Mouse (Mus musculus) urinary bladder, adult 18-20 months (tissue): ENCODE results near the gene Nmnat3.
A peak's percentile ranks its signal among the peaks of the same experiment; 100 is the strongest.
"Not testable (repeated sequence)": the region's sequence is repeated elsewhere in the genome, so short reads cannot be mapped to it uniquely, and the experiment has no call there.

ENCODE experiments used
- DNase-seq, 2 experiments: peaks; one replicate each; pipeline ENCODE4 v3.0.0; 2022; ENCODE audit warnings: low spot score in 2 of 2, mixed read lengths in 2 of 2

The Nmnat3 gene

DNA sequence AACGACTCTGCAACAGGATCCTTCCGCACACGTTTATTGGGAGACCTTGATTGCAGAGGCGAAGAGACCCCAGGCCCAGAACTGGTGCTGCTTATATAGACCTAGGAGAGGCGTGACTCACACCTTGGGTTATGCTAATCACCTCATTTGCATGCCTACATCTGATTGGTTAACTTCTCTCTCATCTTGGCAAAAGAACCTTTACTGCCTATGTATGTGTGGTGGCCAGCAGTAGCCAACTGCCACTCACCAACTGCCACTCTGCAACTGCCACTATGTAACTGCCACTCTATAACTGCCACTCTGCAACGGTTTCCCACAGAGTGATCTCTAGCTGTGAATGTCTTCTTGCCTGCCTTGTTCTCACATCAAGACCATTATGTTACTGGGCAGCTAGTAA, at the start of gene Nmnat3:
Gene Nmnat3, plus strand, starts transcription at position 301 of the 400 bp plus-strand sequence.
- DNase-seq: not testable (repeated sequence)

DNA sequence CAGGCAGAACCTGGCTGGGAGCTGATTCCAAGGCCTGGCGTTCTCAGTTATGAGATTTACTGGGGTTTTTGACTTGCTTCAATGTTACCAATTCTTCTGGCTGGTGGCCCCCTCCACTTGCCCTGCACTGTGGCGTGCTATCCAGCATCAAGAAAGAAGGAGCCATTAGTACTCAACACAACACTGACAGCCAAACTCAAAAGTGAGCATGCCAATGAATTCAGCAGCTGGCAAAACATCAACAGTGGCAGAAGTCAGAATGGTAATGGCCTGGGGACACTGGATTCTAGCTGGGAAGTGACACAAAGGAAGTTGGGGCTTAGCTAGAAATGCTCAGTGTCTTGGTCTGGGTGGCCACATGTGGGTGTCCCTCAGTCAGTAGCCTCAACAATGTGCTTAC, 43.8 kb upstream of the Nmnat3 start:
- no peak for DNase-seq

DNA sequence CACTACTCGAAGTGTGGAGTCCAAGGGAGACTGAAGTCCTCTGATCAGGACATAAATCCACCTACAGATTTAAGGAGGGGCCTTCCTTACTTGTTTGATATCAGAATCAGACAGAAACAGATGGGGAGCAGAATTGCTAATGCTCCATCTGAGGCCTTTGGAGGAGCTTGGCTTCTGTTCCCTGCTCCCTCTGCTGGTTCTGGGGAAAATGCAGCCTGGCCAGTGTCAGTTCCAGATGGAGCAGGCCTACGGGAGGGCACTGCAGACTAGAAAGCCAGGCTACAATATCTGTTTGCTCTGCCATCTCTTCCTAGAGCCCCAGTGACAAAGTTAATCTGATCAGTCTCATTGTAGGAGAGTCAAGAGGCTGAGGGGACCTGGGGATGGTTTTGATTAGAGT, 43.0 kb upstream of the Nmnat3 start:
- DNase-seq: no peak

DNA sequence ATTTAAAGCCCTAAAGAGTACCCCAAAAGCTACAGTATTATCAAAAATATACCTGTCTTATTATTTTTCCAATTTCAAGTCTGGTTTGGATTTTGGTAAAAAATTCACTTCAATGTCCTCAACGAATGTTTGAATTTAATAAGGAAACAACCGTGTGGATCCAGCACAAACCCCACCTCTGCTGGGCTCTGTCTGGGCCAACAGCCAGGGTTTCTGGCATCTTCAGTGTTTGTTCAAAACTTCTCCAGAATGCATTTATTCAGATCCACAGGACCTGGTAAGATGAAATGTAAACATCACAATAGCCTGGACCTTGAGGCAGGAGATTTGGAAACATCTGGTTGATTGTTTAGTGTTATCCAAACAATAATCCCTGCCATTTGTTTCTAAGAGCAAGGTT, 42.0 kb upstream of the Nmnat3 start:
- DNase-seq: no peak

DNA sequence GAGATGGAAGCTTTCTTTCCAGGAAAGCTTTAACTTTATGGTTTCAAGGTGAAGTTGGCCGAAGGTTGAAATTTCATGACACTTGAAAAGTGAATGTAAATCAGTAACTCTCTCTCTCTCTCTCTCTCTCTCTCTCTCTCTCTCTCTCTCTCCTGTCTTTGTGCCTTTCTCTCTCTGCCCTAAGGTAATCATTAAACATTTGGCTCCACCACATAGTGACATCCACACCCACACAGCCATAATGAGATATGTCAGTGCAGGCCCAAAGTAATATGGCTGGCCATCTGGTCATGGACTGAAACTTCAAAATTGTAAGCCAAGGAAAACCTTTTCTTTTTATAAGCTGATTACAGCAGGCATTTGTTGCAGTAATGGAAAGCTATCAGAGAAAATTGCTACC, 40.9 kb upstream of the Nmnat3 start:
- no peak for DNase-seq

DNA sequence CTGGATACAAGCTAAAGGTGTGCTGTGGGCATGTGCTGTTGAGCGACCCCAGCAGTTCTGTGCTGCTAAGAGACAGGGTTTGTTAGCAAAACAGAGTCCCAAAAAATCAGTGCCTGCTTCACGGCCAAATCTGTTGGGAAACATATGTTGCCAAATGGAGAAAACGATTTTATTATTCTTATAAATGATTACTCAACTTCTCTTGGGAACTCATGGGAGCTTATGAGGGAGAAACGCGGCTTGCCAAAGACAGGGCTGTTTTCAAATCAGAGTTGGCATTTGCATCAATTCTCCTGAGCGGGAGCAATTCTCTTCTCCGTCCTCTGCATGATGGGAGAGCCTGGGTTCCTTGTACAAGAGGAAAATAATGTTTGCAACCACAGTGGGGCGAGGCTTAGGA, 27.0 kb upstream of the Nmnat3 start:
- DNase-seq: no peak

DNA sequence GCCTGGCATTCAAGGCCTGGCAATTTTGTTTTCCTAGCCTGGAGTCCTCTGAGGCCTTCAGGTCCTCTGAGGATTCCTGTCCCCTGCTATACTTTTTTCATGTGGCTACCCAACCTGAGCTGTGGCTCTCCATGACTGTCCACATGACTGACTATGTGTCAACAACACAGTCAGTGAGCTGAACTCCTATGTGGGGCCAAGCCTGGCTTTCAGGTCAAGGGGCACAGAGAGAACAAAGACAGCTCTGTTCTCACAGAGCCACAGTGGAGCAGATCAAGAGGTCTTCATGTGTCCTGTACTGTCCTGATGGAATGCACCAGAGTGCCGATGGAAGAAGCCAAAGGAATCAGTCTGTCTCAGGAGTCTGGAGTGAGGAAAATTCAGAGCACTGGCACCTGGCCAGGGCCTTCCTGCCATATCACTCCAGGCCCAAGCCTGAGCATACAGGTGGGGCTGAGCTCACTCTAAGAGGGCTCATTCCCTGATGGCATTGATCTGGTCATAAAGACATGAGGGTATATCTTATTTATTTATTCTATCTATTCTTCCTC, 25.7 kb upstream of the Nmnat3 start:
- DNase-seq: no peak

DNA sequence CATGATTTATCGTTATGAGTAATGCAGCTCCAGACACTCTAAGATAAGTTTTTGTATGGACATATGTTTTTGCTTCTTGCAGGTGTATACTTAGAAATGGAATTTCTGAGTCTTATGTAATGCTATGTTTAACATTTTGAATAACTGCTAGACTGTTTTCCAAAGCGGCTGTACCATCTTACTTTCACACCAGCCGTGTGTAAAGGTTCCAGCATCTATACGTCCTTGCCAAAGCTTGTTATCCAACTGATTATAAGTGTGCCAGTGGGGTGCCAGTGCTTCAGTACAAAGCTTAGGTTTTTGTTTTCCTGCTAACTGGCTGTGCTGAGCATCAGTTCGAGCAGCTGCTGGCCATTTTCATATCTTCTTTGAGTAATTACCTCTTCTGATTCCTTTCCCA, 22.3 kb upstream of the Nmnat3 start:
- DNase-seq: no peak

DNA sequence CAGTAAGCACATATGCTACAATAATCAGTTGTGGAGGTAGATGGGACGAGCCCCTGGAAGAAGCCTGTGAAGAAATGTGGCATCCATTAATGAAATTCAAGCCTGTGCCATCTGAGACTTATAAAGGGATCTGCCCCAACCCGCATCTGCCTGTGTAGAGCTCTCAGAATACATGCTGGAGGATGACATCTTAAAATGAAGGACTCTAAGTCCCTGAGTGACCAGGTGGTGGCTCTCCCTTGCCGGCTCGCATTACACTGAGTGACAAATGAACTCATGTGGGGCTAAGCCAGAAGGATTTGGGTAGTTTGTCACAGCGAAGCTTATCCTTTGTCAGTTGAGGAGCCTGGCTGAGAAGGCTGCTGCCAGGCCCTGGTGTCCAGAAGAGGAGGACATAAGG, 14.5 kb upstream of the Nmnat3 start:
- DNase-seq: no peak

DNA sequence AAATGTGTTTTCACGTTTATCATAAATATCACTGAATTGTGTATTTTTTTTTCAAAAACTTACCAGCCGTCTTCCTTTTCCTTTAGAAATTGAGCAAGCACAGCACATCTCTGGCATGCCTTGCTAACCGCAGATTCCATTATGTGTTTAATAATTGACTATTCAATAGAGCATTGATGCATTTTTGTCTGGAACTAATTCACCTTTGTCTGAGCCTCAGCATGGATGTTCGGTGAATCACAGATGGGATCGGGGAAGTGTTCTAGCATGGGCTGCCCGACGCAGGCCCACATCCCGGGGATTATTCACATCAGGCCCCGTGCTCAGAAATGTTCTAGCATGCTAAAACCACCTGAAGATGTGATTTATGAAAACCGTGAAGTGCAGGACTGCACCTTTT, 12.2 kb upstream of the Nmnat3 start:
- no peak for DNase-seq

DNA sequence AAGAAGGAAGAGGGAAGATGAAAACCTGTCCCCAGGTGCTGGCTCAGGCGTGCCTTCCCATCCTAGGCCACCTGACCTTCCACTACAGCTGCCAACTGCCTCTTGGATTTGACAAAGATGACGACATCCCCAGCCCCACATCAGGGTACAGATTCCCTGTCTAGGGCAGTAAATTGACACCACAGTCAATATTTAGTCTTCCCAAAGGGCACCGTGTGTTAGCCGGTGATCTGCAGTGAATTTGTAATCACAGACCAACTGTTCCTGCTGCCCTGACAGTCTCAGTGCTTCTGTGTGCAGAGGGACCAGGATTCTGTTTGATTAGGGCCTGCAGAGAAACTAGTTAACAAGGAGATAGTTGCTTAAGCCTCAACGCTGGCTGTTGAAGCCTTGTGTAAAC, 7.1 kb upstream of the Nmnat3 start:
- DNase-seq: no peak

DNA sequence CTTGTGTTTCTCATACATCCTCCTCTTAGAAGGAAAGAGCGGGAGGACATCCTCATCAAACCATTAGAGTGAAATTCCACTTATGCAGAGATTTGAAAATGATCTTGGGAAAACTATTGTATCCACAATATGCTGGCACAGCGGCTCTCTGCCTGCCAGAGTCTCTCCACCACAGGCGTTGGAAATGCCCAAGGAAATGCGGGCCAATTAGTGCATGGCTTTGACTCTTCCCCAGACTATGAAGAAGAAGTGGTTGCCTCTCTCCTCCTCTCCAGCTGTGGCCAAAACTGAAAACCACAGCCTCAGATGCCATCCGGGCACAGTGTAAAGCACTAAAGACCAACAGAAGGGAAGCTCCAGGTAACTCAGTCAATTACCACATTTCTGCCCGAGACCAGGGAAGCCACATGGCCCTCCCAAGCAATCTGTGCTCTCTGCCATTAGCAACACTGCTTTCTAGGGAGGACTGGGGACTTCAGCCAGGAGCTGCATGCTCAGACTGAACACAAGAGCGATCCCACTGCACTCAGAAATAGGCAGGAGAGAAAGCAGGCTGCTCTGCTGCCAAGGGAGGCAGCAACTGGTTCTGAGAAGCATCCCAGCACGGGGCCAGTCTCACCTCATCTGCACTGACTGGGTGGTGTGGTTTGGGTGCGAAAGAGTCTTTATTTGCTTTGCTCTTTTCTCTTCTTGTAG, 1.5 kb upstream of the Nmnat3 start:
- DNase-seq: no peak

DNA sequence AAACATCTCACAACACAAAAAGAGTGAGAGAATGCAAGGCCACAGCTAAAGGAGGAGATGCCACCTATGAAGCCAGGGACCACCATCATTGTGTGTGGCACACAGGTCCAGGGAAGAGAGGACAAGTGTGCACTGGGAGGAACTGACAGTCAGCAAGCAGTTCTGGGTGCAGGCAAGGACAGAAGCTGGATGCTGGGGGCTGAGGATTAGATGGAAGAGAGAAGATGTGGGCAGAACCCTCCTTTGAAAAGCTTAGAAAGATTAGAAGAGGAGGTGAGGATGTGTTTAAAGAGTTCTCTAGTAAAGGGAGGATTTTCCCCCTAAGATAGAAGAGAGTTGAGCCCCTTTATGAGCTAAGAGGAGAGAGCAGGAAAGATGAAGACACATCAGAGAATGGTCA, 2.4 kb downstream of the Nmnat3 start:
- no peak for DNase-seq

DNA sequence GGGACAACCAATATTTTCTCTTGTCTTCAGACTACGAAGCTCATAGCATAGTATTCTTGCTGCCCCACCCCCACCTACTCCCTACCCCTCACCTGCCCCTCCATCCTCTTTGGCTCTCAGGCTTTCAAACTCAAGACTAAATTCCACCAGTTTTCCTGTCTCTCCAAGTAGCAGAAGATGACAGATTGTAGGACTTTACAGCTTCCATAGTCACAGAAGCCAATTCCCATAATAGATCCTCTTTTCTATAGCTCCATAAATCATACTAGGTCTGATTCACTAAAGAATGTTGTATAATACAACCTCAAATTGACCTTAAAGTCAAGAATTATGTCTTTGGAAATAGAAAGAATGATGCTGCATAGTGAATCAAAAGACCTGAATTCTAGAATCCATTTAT, 3.4 kb downstream of the Nmnat3 start:
- no peak for DNase-seq

DNA sequence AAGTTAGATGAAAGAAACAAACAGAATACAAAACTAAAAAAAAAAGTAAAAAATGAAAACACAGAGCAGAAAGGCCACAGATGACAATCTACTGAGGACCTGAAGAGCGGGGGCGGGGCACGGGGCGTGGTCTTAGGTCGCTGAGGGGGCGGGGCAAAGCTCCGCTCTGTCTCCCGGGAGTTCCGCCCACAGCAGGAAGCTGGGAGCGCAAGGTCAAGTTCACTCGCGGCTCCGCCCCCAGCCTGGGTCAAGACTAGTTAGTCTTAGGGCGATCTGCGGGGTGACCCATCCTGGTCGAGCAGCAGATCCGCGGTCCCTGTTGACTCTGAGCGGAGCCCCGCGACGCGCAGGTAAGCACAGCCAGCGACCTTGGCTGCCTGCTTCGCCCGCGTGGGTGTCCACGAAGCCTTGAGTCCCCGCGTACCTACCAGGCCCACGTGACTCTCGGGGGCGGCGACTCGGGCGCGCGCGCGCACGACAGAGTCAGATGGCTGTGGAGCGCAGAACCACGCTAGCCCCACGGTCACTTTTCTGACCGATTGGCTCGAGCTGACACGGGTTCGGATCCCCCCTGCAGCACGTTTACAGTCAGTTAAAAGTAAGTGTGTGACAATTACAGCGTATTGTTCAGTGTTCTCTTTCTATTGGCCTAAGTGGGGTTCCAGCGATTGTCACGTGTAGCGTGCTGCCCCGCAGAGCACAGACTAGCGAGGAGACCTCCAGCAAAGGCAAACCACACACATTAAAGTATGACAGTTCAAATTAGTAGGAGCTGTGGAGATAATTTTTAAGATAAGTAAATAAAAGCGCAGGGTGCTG, 9.4 kb downstream of the Nmnat3 start:
- peak; percentile 85 to 93 for DNase-seq

DNA sequence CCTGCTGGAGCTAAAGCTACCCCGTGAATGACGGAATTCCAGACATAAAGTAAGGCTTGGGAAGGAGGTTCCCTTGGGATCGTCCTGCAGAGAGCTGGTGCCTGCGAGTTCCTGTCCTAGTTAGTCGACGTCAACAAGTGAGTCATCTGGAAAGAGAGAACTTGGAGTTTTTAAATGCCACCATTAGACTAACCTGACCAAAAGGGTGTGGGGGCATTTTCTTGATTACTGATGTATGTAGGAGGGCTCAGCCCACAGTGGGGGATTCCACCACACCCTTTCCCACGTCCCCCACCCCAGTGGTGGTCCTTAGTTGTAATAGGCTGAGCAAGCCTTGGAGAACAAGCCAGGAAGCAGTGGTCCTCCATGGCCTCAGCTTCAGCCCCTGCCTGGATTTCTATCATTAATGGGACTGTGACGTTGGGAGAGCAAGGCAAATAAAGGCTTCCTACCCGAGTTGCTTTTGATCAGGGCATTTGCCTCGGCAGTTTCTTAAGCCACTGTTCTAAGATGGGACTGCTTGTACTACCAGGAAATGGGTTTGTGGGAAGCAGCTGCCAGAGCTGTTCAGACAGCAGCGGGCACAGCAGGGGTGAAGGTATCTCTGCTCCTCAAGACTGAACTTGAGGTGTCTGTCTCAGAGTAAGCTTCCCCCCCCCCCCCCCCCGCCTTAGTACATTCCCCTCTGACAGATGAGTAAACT, 10.2 kb downstream of the Nmnat3 start:
- DNase-seq: peak in 1 of 2 experiments; percentile 6

DNA sequence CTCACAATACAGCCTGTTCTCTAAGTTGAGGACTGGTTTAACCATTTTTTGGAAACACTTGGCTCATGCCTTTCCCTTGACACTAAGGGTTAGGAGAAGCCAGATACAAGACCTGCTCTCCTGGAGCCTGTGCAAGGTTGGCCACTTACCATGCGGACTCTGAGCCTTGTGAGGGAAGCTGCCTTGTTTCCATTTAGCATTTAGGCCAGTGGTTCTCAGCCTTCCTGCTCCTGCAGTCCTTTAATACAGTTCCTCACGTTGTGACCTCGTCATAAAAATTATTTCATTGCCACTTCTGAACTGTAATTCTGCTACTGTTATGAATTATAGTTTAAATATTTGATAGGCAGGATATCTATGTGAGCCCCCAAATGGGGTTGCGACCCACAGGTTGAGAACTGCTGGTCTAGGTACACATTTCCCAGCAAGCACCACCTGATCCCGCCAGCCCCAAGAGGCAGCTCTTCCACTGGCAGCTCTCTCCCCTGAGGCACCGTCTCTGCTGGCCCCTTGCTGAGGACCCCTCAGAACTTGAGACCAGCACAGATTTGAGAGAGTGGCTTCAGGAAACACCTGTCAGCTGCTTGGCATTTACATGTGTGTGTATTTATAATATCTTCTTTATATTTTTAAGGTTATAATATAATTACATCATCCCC, 10.8 kb downstream of the Nmnat3 start:
- DNase-seq: no peak

DNA sequence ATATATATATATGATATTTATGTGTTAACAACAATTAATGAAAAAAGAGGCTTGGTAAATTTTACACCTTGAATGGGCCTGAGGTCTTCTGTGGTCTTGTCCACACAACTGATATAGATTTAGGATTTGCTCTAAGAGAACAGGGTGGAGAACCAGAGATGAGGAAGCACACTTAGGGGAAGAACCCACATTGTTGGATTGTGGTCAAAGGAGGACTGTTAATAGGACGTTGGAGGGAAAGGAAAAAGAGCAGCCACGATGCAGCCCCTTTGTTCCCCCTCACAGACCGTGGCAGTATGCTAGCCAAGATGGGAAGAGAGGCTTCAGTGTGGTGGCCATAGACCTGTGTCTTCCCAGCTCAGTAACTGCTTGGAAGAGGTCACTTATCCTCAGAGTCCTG, 11.5 kb downstream of the Nmnat3 start:
- DNase-seq: no peak

DNA sequence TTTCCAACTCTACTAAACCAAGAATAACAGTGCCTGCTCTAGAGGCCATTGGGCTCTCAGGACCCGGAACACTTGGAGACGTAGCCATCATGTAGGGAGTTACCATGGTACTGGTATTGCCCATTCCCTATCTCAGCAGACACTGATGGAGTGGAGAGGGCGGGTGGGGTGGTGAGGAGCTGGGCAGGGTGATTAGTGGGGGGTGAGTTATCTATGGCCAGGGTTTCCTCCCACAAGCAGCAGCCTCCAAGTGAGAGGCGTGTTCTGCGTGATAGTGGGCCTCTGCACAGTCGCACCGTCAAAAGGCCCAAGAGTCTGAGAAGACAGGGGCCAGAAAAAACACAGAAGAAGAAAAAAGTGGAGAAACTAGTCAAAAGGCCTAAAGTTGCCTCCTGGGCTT, 12.0 kb downstream of the Nmnat3 start:
- no peak for DNase-seq

DNA sequence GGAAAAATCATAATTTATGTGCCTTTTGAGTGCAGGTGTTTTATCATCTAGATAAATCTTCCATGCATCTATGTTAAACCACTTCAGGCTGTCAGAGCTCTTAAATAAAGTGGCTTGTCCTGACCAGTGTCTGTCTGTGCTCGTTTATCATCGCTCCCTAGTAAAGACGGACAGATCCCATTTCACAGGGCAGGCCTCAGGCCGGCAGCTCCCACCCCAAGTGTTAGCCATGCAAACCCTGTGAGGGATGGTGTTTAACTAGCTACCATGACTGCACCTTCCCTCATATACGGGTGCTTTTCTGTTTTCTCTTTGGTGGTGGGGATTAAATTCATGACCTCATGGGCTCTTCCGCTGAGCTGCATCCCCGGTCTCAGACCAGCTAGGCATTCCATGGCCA, 13.3 kb downstream of the Nmnat3 start:
- DNase-seq: no peak

DNA sequence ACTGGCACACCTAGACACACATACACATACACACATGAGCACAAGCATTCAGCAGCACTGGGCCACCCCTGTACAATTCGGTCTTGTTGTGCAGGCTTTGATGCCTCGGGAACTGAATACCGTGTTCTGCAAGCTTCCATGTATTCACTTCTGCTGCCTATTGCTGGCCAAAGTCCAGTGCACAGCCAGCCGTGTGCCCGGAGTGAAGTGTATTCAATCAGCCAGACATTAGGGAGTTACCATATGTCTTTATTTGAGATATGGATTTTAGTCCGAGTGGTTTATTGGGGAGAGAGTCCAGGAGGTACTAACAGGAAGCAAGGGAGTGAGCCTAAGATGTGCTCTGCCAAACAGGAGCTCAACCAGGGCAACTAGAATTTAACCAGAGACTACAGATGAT, 19.8 kb downstream of the Nmnat3 start:
- no peak for DNase-seq
